Mouse (Mus musculus) heart, embryonic 15.5 days (tissue): ENCODE results near the gene Eif2ak3. TPM values are rescaled to one million over a fixed set of nuclear protein-coding genes. Genes with fewer than 3 reads are reported as not detected.

ENCODE experiments used
- ATAC-seq: fragments of 200-750 bp; cut with Nextera tagmentation; replicated peaks from 2 replicates; pipeline ENCODE4 v1.8.0; 2017; ENCODE audit warnings: low read depth, moderate TSS enrichment; ENCODE audit not compliant: insufficient number of reproducible peaks, insufficient read depth, low FRiP score
- H3K27ac ChIP-seq: fragments of 300-500 bp; sonication (generic); 2 replicates; pipeline ENCODE4 v1.5.1; 2015; ENCODE audit warnings: mild to moderate bottlenecking, inconsistent platforms
- H3K27me3 ChIP-seq: fragments of 300-500 bp; sonication (generic); 2 replicates; pipeline ENCODE4 v1.6.1; 2015; ENCODE audit warnings: inconsistent platforms
- H3K36me3 ChIP-seq: fragments of 300-500 bp; sonication (generic); 2 replicates; pipeline ENCODE4 v1.6.1; 2015; ENCODE audit warnings: mild to moderate bottlenecking, inconsistent platforms
- H3K4me1 ChIP-seq: fragments of 300-500 bp; sonication (generic); replicated peaks from 2 replicates; pipeline ENCODE4 v1.6.1; 2015; ENCODE audit warnings: inconsistent platforms
- H3K4me2 ChIP-seq: fragments of 300-500 bp; sonication (generic); 2 replicates; pipeline ENCODE4 v1.6.1; 2015; ENCODE audit warnings: inconsistent platforms, mild to moderate bottlenecking, moderate library complexity
- H3K4me3 ChIP-seq: fragments of 300-500 bp; sonication (generic); 2 replicates; pipeline ENCODE4 v1.5.1; 2015; ENCODE audit warnings: mild to moderate bottlenecking, inconsistent platforms
- H3K9ac ChIP-seq: fragments of 300-500 bp; sonication (generic); 2 replicates; pipeline ENCODE4 v1.6.1; 2015; ENCODE audit warnings: mild to moderate bottlenecking, inconsistent platforms
- H3K9me3 ChIP-seq: fragments of 300-500 bp; sonication (generic); replicated peaks from 2 replicates; pipeline ENCODE4 v1.6.1; 2016; ENCODE audit warnings: inconsistent platforms
- WGBS: fragments of 180-500 bp; shearing (Covaris S2); methylation state at CpG from one replicate; pipeline ENCODE4 v1.1.7; 2015; ENCODE audit warnings: mixed read lengths; 5-methylcytosine and 5-hydroxymethylcytosine counted together
- polyA plus RNA-seq: library from polyadenylated mRNA; unstranded; fragments of >200 nt; fragmentation: Nextera tagmentation; extraction: Ambion mirVana; gene quantifications from 2 replicates; pipeline ENCODE4 v1.2.1, GENCODE M21; 2015

Gene Eif2ak3
- polyA plus RNA-seq, 1 experiment from 2014 or later, result 5.2 TPM

DNA sequence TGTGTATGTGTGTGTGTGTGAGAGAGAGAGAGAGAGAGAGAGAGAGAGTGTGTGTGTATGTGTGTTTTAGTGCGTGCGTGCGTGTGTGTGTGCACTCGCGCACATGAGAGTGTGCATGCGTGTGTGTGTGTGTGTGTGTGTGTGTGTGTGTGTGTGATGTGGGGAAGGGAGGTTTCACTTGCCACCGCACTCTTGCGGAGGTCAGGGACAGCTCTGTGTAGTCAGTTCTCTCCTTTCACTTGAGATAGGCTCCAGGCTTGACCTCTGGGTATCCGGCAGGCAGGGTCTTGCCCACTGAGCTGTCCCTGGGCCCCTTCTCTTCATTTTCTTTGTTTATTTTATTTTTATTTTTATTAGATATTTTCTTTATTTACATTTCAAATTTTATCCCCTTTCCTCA, 23.0 kb downstream of the Eif2ak3 start:
- no peak overlapping the region for H3K27ac ChIP-seq
- peaks cover 12% of the 10 kb centered on the region for H3K4me1 ChIP-seq
- ATAC-seq, result no peak
- no peak overlapping the region for H3K4me2 ChIP-seq
- no peaks in the 10 kb centered on the region for H3K27me3 ChIP-seq
- no peaks in the 10 kb centered on the region for H3K9me3 ChIP-seq
- no peak overlapping the region for H3K9ac ChIP-seq
- no peak overlapping the region for H3K4me3 ChIP-seq
- WGBS, result 93% methylated on average over 9 of the region's 9 CpGs
- no peaks in the 10 kb centered on the region for H3K36me3 ChIP-seq

DNA sequence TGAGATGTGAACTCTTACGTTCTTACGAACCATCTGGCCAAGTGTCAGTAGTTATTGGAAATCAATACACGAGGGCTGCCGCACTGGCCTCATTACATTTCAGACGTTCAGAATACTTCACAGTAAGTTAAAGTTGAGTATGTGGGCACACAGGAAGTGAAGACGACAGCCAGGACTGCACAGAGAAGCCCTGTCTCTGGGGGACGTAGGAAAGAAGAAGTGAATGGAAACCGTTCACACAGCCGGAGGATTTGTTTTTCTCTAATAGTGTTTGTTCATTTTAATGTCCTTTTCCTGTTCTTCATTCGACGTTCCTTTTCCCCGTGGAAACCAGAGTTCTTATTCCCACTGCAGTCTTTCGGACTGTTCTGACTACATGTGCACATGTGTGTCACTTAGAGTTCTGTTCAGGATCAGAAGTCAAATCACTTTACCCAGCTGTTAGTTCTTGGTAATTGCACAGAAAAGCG, 27.2 kb downstream of the Eif2ak3 start:
- H3K27me3 ChIP-seq, result no peaks in the 10 kb centered on the region
- no peak for ATAC-seq
- no peaks in the 10 kb centered on the region for H3K36me3 ChIP-seq
- WGBS, result 66% methylated on average over 14 of the region's 14 CpGs
- H3K4me1 ChIP-seq, result peaks cover 15% of the 10 kb centered on the region
- H3K27ac ChIP-seq, result peak overlapping the region; percentile 33; the same call in 1 of the 2 replicates
- 0 out of 2 replicates have a peak overlapping the region, but pooled peaks have one; percentile 6 for H3K4me2 ChIP-seq
- no peak overlapping the region for H3K9ac ChIP-seq
- H3K4me3 ChIP-seq, result no peak overlapping the region
- H3K9me3 ChIP-seq, result no peaks in the 10 kb centered on the region

DNA sequence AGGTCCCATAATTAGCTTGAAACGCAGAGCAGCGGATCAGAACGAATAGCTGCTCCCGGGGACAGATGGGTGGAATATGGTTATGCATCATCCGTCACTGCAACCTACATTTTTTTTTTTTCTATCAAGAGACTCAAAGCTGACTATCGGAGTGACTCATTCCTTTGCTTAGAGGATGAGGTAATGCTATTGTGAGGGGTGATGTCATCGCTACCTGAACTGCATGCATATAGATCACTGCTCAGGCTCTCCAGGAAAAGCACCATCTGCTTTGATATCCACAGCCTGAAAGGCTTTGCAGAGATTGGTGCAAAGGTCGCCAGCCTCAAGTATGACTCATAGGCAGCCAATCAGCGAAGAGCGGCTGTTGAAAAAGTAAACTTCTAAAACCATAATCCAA, 27.8 kb downstream of the Eif2ak3 start:
- WGBS, result 43% methylated on average over 10 of the region's 10 CpGs
- peak; percentile 76 for ATAC-seq
- Histone ChIP-seq H3K27me3 (no peaks in the 10 kb centered on the region), H3K9ac (no peak overlapping the region), H3K36me3 (no peaks in the 10 kb centered on the region), H3K4me3 (no peak overlapping the region), H3K4me2 (0 out of 2 replicates have a peak overlapping the region, but pooled peaks have one; percentile 6), H3K4me1 (peaks cover 15% of the 10 kb centered on the region), H3K9me3 (no peaks in the 10 kb centered on the region), H3K27ac (no peak overlapping the region)

DNA sequence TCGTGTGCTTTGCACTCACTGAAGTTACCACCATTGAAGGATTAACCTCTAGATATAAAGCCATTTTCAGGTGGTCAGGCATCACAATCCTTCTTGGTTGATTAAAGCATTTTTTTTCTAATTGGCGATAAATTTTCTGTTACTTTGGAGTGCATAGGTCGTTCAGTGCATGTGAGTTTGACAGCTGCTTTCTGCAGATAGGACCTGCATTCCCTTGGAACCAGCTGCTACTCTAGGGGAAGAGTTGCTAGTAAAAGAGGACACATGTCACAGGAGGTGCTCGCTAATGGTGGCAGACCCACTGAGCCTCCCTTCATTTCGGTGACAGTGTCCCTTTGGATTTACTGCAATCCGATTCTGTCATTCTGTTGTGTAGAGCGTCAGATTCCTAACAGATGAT, 28.3 kb downstream of the Eif2ak3 start:
- no peak overlapping the region for H3K27ac ChIP-seq
- no peak overlapping the region for H3K9ac ChIP-seq
- ATAC-seq, result no peak
- no peaks in the 10 kb centered on the region for H3K36me3 ChIP-seq
- peaks cover 15% of the 10 kb centered on the region for H3K4me1 ChIP-seq
- no peak overlapping the region for H3K4me3 ChIP-seq
- WGBS, result 60% methylated on average over 7 of the region's 7 CpGs
- no peaks in the 10 kb centered on the region for H3K27me3 ChIP-seq
- H3K9me3 ChIP-seq, result no peaks in the 10 kb centered on the region
- 0 out of 2 replicates have a peak overlapping the region, but pooled peaks have one; percentile 6 for H3K4me2 ChIP-seq

DNA sequence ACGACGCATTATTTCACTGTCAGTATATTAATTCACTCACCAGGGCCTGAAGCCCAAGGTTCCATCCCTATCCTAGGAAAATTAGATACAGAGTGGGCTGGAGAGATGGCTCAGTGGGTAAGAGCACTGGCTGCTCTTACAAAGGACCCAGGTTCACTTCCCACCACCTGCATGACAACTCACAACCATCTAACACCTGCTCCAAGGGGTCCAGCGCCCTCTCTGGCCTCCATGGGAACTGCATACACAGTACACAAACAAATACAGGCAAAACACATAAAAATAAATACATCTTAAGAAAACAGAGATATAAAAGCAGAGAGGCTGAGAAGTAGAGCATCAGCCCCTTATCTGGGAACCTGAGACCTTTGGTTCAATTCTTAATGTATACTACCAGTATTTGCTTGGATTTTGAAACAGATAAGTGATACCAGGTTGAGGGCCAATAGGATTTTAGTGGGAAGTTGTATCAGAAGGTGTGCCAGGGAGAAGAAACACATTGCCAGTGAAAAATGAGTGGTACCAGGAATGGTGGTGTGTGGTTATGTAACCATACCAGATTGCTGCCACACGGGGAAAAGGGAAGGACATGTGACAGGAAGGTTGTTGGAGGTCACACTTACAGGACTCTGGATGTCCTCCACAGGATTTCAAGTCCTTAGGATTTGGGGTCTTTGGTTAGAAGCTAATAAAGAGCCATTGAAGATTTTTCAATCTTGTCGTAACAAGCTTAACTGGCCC, 29.9 kb downstream of the Eif2ak3 start:
- 74% methylated on average over 5 of the region's 5 CpGs for WGBS
- Histone ChIP-seq H3K9me3 (no peaks in the 10 kb centered on the region), H3K27me3 (no peaks in the 10 kb centered on the region), H3K36me3 (no peaks in the 10 kb centered on the region), H3K27ac (no peak overlapping the region), H3K9ac (no peak overlapping the region), H3K4me3 (no peak overlapping the region), H3K4me1 (peaks cover 15% of the 10 kb centered on the region), H3K4me2 (no peak overlapping the region)
- no peak for ATAC-seq

DNA sequence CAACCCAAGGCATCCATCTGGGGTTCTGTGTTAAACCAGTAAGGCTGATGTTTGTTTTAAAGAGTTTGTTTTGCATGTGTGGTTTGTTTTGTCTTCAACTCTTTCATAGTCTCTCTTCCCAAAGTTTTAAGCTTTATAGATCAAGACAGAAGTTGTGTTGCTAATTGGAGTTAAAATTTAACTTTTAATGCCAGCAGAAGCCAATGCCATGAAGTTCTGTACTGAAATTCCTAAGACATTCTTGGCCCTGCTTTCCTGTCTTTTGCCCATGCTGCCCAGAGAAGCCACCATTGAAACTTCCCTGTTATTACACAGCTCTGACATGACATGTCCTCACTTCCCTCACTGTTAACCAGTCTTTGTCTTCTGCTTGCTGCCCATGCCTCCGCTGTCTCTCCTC, 30.7 kb downstream of the Eif2ak3 start:
- Histone ChIP-seq H3K9me3 (no peaks in the 10 kb centered on the region), H3K4me2 (no peak overlapping the region), H3K27ac (no peak overlapping the region), H3K36me3 (no peaks in the 10 kb centered on the region), H3K4me1 (peaks cover 15% of the 10 kb centered on the region), H3K9ac (no peak overlapping the region), H3K4me3 (no peak overlapping the region), H3K27me3 (no peaks in the 10 kb centered on the region)
- WGBS, result 100% methylated on average over 1 of the region's 1 CpGs
- ATAC-seq, result no peak

DNA sequence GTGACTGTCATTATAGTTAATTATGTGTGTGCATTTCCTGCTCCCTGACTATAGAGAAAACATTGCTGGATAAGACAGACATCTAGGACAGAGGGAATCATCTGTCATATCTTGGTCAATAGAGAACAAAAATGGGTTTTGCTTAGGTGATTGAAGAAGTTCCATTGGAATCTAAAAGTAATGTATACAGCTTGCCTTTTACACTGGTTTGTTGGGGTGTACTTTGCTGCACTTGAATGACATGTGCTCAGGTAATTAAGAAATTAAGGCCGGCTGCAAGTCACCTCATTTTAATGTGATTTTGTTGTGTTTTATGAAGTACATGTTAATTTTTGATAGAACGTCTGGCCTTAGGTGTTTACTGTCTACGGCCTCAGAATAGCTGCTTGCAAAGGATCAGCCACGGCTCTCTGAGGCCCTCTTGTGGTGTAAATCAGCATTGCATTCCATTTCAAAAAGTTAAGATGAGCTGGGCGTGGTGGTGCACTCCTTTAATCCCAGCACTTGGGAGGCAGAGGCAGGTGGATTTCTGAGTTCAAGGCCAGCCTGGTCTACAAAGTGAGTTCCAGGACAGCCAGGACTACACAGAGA, 36.5 kb downstream of the Eif2ak3 start:
- WGBS, result 14% methylated on average over 5 of the region's 5 CpGs
- ATAC-seq, result no peak
- no peaks in the 10 kb centered on the region for H3K4me1 ChIP-seq

DNA sequence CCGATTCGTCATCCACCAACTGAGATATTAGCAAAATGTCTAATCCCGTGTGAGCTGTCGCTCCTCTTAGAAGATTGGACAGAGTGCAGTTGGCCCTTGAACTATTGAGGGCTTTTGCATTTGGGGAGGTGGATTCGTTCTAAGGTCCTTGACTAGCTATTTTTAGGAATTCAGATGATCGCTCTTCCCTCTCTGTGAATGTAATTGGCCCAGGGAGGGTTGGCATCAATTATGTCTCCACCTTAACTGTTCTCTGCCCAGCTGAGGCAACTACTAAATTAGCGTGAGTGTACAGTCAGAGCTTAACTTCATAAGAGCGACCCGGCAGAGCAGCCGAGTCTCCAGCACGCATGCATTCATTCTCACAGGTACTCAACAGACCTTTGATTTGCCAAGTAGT, 43.7 kb downstream of the Eif2ak3 start:
- Histone ChIP-seq H3K9me3 (no peaks in the 10 kb centered on the region), H3K27ac (no peak overlapping the region), H3K4me1 (peaks cover 9% of the 10 kb centered on the region; the same call in 1 of the 2 replicates), H3K9ac (no peak overlapping the region), H3K27me3 (no peaks in the 10 kb centered on the region), H3K36me3 (peaks cover 63% of the 10 kb centered on the region), H3K4me2 (peak overlapping the region; percentile 31), H3K4me3 (peak overlapping the region; percentile 6; the same call in 1 of the 2 replicates)
- ATAC-seq, result no peak; the same call in 1 of the 2 replicates
- WGBS, result 60% methylated on average over 11 of the region's 11 CpGs

More for the DNA sequence above, 36.5 kb downstream of the Eif2ak3 start:
- H3K9me3 ChIP-seq, result no peaks in the 10 kb centered on the region
- no peak overlapping the region for H3K4me2 ChIP-seq
- H3K4me3 ChIP-seq, result no peak overlapping the region
- H3K9ac ChIP-seq, result no peak overlapping the region
- H3K27me3 ChIP-seq, result no peaks in the 10 kb centered on the region
- H3K36me3 ChIP-seq, result peaks cover 28% of the 10 kb centered on the region
- no peak overlapping the region for H3K27ac ChIP-seq

DNA sequence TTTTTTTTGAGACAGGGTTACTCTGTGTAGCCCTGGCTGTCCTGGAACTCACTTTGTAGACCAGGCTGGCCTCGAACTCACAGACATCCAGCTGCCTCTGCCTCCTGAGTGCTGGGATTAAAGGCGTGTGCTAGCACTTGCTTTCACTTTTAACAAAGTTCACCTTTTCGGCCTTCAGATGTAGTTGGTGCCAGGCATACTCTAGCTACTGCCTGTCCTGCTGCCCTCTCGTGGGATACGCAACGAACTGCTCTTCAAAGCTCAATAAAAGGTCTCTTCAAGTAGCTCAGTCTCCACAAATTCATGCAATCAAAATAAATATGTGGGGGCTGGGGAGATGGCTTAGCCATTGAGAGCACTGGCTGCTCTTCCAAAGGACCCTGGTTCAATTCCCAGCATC, 53.9 kb downstream of the Eif2ak3 start:
- no peak overlapping the region for H3K9ac ChIP-seq
- peaks cover 31% of the 10 kb centered on the region for H3K36me3 ChIP-seq
- 76% methylated on average over 6 of the region's 6 CpGs for WGBS
- H3K4me2 ChIP-seq, result no peak overlapping the region
- no peaks in the 10 kb centered on the region for H3K27me3 ChIP-seq
- H3K4me3 ChIP-seq, result no peak overlapping the region
- no peak for ATAC-seq
- no peaks in the 10 kb centered on the region for H3K9me3 ChIP-seq
- no peaks in the 10 kb centered on the region for H3K4me1 ChIP-seq
- H3K27ac ChIP-seq, result no peak overlapping the region

DNA sequence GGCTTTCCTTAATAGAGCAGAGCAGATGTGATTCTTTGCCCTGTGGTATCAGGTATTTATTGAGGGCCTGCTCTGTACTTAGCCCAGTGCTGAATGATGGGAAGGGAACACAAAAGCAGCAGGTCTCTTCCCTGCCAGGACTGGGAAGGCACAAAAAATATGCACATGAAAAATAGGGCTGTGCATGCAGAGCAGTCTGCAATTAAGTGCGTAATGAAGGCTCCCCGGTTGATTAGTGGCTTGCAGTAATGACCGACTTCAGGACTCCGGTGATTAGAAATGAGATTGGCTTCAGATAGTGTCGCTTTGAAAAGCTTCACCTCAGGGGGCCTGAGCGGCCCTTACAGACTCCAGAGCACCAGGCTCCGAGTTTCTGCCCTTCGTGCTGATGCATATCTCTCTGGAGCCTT, 55.3 kb downstream of the Eif2ak3 start:
- 60% methylated on average over 8 of the region's 8 CpGs for WGBS
- no peak overlapping the region for H3K4me3 ChIP-seq

DNA sequence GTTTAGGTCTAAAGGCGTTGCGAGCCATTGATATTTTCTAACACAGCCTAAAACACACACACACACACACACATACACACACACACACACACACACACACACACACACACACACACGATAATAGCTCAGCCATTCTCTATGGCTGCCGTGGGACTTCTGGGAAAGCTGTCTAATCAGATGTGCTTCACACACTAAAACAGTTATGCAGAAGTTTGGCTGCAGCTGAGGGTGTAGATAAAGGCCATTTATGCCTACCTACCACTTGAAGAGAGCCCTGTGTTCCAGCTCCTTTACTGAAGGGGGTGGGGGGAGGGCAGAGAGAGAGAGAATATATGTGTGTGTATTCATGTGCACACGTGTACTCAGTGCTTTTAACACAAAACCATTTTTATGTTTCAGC, 59.4 kb downstream of the Eif2ak3 start:
- Histone ChIP-seq H3K27ac (no peak overlapping the region), H3K36me3 (peaks cover 33% of the 10 kb centered on the region; the same call in 1 of the 2 replicates), H3K27me3 (no peaks in the 10 kb centered on the region), H3K4me2 (no peak overlapping the region), H3K9ac (no peak overlapping the region), H3K9me3 (no peaks in the 10 kb centered on the region), H3K4me3 (no peak overlapping the region), H3K4me1 (no peaks in the 10 kb centered on the region)
- 69% methylated on average over 5 of the region's 5 CpGs for whole genome bisulfite sequencing
- no peak for ATAC-seq

More for the DNA sequence above, 55.3 kb downstream of the Eif2ak3 start:
- Histone ChIP-seq H3K9me3 (no peaks in the 10 kb centered on the region), H3K9ac (no peak overlapping the region), H3K4me1 (no peaks in the 10 kb centered on the region), H3K36me3 (peaks cover 34% of the 10 kb centered on the region), H3K4me2 (no peak overlapping the region), H3K27me3 (no peaks in the 10 kb centered on the region), H3K27ac (no peak overlapping the region)
- ATAC-seq, result no peak
